Mouse (Mus musculus): ENCODE results near the gene Eftud2. TPM values are rescaled to one million over a fixed set of nuclear protein-coding genes. Genes with fewer than 3 reads are reported as not detected.
A peak's percentile ranks its signal among the peaks of the same experiment; 100 is the strongest.

Eftud2 gene
- total RNA-seq, 2 experiments from 2014 or later = 20.7 to 28.5 TPM

DNA sequence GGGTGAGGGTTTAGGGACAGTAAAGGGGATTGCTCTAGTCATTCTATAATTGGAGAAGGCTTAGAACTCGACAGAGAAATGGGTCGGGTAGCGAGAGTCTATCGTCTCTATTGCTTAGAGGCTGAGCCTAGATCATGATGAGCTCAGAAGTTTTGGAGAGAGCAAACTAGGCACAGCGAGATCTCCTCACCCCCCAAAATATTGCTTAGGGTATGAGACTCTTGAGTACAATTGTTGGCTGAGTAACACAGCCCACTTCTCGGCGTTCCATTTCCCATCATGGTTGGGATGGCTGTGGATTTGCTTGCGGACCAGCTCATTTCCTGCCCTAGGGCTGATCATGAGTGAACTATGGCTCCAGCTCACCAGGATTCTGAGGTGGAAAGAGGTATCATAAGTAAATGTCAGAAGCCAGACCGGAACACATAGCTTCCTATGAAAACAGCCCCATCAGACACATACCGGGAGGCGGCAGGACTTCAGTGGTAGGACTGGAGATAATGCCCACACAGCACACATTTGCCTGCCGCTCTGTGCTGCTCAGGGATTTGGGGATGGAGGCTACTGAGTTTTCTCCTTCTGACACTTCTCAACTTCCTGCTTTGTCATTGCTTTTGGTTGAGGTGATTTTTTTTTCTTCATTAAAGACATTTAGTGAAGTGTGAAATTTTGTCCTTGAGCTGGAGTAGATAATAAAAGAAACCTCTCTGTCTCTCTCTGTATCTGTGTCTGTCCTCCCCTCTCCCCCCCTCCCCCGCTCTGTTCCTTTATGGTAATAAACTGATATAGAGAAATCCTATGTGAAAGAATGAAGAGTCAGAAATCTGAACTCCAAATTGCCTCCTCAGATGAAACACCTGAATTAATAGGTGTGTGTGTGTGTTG, 771 bp upstream of the Eftud2 start:
- DNase-seq = no peak
- intact Hi-C loops (cut with DNase I) = no loop called here

DNA sequence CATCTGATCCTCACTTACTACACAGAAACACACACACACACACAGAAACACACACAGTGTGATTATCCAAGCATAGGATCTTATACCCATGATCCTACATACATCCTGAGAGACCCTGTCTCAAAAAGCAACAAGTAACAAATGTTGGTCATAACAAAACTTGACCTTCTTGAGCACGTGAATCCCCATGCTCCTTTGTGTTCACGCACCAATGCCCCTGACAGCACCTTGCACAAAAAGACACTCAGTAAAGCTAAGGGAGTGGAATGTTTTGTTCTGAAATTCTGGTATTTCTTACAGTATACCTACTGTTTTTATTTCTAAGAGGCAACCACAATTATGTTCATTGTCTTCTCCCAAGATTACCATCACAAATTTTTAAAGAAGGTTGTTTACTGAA, 1.2 kb downstream of the Eftud2 start:
- DNase-seq = no peak
- intact Hi-C loops (cut with DNase I) = no loop called here

DNA sequence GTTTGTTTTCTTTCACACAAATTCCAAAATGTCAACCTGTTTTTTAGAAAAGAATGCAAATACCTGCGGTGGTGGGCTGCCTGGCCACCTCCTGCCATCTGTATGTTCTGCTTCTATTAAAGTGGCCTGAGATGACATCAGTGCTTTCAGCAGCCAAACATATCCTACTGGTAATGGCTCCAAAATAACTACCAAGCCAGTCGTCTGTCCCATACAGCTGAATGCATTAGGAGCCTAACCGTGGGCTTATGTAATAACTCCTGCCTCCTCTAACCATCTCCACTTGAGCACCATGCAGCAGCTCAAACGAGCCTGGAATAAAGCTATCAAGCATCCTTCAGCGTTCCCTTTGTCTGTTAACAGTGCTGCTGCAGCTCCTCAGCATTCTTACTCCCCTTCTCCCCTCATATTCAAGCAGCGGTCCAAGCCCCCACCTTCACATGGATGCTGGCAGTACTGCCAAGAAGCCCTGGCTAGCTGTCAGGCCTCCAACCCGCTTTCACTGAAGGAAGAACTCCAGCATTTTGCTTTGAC, 5.9 kb downstream of the Eftud2 start:
- intact Hi-C loops (cut with DNase I) = no loop called here
- no peak for DNase-seq

DNA sequence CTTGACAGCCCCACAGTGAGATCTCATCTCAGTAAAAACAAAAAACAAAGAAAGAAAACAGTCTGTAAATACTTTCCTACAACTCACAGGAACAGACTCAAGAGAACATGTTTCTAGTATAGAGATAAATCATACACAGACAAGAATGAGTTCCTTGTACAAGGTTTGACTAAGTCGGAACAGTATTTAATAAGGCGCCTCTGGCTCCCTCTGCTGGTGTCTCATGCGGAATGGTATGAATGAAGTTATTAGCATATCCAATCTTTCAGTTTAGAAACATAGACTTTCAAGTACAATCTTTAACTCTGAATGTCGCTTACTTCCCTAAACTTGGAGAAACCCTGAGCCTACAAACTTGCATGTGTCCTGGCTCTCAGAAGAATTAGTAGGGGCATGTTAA, 16.5 kb downstream of the Eftud2 start:
- DNase-seq = peak; percentile 32 to 54

DNA sequence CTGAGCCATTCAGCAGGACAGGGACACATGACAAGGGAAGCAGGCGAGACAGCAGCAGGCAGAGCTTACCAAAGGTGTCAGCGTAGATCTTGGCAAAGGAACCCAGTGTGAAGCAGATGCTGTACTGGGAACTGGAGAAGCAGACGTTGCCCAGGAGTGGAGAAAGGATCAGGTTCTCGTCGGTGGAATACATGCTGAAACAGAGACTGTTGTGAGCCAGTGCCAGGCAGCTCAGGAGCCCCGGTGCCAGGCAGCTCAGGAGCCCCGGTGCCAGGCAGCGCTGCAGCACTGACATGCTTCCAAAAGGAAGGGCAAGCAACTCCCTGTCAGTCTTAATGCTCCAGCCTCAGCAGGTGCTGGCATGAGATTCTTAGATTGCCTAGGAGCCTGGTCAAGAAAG, 20.9 kb downstream of the Eftud2 start:
- intact Hi-C loops (cut with DNase I) = no loop called here
- DNase-seq = peak; percentile 27 to 30

More for the DNA sequence above, 16.5 kb downstream of the Eftud2 start:
- intact Hi-C loops (cut with DNase I) = loop anchor here (1.0 kb wide), 1 partner anchor 90 kb away; no protein-coding TSS in a partner anchor

DNA sequence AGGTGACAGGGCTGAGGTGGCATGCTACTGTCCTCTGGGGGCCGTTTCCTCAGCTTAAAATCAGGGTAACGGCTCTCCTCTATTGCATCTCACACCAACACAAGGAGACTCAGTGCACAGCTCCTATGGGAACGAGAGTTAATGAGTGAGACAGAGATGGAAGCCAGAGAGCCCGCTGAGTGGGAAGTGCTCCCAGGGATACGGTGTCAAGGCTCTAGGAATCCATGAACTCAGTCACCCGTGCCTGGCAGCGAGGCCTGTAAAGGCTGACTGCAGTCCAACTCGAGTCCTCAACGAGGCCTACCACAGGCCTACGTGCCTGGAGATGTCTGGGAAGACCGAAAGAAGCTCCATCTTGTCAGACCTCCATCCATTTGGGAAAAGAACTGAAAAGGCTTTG, 21.8 kb downstream of the Eftud2 start:
- intact Hi-C loops (cut with DNase I) = no loop called here
- no peak for DNase-seq

DNA sequence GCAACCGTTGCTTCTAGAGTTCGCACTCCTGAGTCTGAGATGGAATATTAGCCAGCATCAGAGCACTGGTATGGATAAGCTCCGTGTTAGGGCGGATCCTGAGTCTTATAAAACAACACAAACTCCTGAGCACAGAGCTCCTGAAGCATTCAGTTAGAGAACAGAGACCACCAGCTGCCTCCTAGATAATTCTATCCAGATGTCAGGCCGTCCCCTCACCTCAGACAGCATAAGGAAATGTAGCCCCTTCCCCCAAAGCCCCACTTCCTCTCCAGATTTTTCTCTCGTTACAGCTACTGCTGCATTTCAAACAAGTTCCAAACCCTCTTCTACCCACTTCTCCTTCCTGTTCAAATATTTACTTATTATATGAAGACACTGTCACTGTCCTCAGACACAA, 24.8 kb downstream of the Eftud2 start:
- intact Hi-C loops (cut with DNase I) = no loop called here
- DNase-seq = no peak

DNA sequence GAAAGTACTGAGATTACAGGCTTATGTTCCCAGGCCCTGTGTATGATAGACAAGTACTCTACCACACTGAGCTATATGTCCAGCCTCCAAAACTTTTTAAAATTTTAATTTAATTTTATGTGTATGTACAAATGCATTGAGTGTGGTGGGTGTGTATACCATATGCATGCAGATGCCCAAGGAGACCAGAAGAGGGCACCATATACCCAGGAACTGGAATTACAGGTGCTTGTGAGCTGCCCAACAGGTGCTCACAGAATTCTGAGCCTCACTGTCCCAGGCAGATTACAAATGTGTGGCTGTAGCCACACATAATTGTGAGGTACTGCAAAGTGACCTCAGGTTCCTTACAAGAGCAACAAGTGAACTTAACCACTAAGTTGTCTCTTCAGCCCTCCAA, 27.0 kb downstream of the Eftud2 start:
- intact Hi-C loops (cut with DNase I) = no loop called here
- DNase-seq = no peak

DNA sequence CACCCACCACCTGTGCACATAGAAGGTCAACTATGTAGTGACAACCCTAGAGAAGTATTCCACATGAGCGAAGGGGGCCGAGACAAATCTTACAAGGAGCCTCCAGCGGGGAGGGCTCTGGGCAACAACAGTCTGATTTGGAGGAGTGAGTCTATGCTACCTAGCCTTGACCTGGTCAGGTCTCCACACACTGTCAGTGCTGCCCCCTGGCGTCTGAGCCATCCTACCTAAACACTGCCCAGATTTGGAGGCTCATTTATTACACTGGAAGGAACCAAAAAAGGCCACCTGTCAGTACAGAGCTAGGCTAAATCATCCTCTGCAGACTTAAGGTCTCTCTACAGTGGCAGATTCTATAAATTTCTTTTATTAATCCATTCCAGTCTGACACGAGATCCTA, 28.9 kb downstream of the Eftud2 start:
- DNase-seq = peak; percentile 62 to 71
- intact Hi-C loops (cut with DNase I) = loop anchor here (1.0 kb wide), 1 partner anchor 77 kb away; no protein-coding TSS in a partner anchor

DNA sequence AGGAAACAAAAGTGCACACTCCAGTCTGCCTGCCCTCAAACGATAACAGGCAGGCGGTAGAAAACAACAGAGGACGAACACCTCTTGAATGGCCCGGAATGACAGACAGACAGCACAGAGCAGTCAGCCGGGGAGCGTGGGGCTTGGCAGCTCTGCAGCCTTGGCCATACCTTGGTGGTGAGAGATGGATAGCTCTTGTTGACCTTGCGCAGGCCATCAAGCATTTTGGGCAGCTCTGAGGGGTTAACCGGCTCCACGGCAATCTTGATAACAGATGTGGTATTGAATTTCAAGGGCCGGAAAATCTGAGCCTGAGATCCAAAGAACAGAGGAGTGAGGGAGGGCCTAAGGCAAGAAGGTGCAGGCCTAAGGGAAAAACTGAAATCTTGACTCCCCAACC, 34.9 kb downstream of the Eftud2 start:
- intact Hi-C loops (cut with DNase I) = no loop called here
- DNase-seq = no peak

DNA sequence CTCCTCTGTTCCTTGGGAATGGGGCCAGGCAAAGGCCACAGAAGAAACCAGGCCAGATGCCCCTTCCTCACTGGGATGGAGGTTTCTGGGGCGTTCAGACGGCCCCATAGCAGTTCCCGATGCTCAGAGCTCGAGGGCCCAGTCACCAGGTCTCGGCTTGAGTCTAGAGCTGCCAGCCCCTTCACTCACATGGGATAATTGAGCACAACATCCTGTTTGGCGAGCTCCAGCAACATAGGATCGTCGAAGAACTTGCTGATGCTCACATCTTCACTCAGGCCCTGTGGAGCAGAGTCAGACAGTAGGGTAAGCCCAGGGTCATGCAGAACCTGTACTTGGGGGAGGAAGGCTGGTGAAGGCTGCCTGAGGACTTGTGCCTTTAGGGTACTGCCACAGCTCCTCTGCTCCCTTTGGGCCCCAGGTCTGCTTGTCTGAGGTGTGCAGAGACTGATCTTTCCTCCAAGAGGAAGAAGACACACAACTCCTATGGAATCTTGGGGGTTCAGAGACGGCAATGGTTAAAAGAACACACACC, 42.1 kb downstream of the Eftud2 start:
- intact Hi-C loops (cut with DNase I) = no loop called here
- DNase-seq = no peak

DNA sequence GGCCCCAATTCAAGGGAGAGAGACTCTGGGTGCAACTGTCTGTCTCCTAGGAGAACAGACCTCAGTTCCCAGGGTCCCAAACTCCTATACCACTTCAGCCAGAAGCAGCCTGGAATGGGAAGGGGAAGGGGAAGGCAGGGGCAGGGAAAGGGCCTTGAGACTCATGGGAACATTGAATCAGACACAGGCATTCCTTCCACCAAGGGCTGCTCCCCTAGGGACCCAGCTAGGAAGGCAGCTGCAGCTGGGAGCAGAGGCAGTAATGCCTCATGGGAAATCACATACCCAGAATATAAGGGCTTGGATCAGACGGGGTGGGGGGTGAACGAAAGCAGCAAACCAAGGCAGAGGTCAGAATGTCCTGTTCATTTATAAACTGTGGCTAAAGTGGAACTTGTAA, 42.7 kb downstream of the Eftud2 start:
- intact Hi-C loops (cut with DNase I) = no loop called here
- no peak for DNase-seq

DNA sequence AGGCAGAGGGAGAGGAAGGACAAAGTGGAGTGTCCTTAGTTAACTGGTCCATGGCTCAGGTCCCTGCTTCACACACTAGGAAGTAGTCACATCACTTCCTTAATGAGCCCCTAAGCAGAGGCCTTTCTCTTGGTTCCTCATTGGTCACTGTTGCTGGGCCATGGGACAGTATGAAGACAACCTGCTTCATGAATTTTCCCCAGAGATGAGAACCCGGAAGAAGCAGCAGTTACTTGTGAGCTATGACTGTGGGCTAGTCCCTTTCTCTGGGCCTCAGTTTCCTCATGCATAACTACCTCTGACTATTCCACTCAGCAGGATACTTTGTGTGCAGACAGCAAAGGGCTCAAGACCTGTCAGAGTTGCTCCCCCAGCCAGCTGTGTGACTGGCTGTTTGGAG, 43.4 kb downstream of the Eftud2 start:
- intact Hi-C loops (cut with DNase I) = no loop called here
- no peak for DNase-seq

DNA sequence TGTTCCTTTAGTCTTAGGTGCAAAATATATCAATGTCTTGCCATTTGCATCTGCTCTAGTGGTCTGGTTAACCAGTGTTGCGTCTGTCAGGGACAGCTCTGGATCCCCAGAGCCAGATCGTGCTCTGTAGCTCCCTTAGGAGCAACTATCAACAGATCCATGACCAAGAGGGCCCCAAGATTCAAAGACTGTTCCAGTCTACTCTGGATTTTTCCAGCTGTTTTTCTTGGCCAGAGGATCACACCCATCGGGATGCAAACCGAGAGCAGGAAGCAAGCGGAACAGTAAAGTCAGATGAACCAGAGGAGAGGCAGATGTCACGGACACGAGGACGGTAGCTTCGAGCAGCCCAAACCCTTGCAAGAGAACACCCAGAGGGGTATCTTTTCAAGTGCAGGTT, 44.6 kb downstream of the Eftud2 start:
- no peak for DNase-seq
- intact Hi-C loops (cut with DNase I) = no loop called here

DNA sequence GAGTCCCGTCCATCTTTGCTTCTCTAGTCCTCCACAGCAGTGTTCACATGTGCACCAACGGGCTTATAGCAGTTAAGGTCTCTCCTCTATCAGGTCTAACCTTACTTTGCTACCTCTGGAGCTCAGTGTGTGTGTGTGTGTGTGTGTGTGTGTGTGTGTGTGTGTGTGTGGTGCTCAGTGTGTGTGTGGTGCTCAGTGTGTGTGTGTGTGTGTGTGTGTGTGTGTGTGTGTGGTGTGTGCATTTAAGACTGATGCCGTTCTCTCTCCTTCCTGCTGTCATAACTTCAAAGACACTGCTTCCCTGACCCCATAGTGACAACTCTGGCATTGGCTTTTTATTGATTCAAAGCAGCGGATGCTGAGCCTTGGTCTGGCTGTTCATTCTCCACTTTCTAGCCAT, 45.2 kb downstream of the Eftud2 start, which contains the start of gene Higd1b:
Gene Higd1b, plus strand, starts transcription at position 301 of the 400 bp plus-strand sequence.
- intact Hi-C loops (cut with DNase I) = no loop called here
- no peak for DNase-seq

DNA sequence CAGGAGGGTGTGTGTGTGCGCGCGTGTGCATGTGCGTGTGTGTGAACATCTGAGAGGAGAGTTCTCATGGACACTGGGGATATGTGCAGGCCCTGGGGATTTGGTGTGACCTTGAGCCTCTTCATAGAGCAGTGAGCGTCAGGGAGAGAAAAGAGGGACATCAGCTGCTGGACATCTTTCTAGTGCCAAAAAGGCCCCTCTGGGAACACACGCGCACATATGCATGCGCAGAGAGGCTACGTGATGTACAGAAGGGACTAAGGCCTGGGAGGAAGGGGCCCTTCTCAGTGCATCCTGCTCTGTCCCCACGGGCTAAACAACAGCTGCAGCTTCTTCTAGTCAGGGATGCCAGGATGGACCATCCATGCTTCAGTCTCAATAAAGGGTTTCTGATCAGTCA, 46.6 kb downstream of the Eftud2 start:
- no peak for DNase-seq
- intact Hi-C loops (cut with DNase I) = no loop called here

DNA sequence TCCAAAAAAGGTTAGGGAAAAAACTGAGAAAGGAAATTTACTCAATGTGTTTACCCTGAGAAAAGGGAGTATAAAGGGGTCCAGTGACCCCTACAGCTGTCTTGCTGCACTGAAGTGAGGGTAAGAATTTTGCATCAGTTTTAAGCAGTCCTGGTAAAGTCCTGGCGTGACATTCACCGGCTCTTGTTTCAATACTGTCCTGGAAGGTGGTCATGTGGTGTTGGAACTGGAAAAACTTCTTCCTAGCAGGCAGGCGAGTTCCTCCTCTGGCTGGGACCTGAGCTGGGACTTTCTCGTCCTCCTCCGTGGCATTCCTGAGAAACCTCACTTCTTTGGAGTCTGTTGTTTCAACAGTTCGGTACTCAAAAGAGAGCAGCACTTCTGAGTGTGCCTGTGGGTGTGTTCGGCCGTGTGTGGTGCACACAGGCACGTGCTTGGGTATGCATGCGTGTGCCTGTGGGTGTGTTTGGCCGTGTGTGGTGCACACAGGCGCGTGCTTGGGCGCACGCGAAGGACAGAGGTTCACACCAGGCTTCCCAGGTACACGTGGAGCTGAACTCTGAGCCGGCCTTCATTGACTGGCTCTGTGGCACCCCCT, 48.0 kb downstream of the Eftud2 start:
- intact Hi-C loops (cut with DNase I) = no loop called here
- DNase-seq = no peak

DNA sequence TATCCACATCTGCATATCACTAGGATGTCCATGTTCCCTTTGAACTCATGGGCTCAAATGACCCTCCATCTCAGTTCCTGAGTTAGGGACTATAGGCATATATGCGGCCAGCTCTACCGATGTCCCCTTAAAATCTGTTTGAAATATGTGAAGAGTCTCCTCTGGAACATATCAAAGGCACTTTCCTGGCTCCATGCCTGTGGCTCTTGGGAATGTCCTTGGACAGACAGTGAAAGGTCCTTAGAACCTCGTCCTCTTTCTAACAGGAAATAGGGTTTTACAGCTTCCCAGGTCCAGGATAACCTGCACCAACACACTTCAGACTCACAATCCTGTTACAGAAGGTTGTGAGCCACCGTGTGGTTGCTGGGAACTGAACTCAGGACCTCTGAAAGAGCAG, 50.5 kb downstream of the Eftud2 start:
- DNase-seq = no peak
- intact Hi-C loops (cut with DNase I) = no loop called here

DNA sequence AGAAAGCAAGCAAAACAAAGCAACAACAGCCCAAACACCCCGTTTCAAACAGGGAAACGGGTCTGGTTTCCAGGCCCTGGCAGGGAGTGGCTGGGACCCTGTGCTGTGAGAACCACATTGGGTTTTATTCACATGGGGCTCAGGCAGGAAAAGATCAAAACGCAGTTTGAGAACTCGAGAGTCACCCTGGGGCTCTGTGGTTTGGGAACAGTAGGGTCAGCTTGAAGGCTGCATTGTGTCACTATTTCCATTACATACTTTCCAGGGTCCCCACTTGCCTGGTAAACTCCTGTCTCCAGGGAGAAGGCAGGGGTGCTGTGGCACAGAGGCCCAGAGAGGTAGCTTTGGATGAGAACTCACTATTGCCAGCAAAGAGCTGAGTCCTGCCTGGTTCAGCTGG, 53.7 kb downstream of the Eftud2 start:
- no peak for DNase-seq
- intact Hi-C loops (cut with DNase I) = no loop called here

DNA sequence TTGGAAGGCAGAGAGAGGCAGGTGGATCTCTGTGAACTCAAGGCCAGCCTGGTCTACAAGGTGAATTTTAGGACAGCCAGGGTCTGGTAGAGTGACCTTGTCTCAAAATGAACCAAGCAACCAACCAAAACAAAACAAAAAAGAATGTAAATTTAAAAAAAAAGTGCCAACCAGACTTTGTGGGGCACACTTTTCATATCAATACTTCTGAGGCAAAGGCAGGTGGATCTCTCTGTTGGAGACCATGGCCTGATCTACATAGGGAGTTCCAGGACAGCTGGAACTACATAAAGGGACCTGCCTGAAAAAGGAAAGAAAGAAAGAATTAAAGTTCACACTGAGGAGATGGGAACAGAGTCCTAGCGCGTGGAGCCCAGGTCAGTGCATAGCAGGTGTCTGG, 54.3 kb downstream of the Eftud2 start:
- intact Hi-C loops (cut with DNase I) = no loop called here
- no peak for DNase-seq

DNA sequence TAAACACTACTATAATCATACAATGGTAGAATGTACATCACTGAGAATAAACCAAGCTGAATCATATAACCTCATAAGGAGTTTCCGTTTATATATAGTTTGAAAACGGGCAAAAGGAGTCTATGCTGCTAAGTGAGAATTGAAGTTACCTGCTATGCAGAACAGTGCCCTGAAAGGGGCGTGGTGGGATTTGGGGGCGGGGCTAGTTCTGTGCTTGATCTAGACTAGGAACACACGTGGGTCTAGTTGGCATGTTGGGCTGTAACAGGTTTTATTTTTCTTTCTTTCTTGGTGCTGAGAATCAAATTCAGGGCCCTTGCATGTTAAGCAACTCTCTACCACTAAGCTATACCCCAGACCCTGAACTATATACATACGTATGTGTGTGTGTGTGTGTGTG, 59.6 kb downstream of the Eftud2 start:
- intact Hi-C loops (cut with DNase I) = no loop called here

DNA sequence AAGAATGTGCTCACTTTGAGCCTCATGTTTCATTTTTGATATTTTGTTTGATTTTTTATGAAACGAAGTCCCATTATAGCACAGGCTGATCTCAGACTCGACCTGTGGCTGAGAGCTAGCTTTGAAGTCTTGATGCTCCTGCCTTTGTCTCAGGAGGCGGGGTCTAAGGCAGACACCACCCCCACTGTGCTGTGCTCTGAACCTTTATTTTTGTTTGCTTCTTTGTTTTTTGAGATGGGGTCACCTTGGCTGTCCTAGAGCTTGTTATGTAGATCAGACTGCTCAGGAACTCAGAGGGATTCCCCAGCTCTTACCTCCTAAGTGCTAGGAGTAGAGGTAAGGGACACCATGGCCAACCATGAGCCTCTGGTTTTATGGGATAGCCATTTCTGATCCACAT, 60.4 kb downstream of the Eftud2 start:
- intact Hi-C loops (cut with DNase I) = no loop called here
- DNase-seq = no peak

More for the DNA sequence above, 59.6 kb downstream of the Eftud2 start:
- DNase-seq = no peak
